Mouse (Mus musculus) CH12.LX (cell line): ENCODE results near the gene Yif1b. TPM values are rescaled to one million over a fixed set of nuclear protein-coding genes. Genes with fewer than 3 reads are reported as not detected.

ENCODE experiments used
- DNase-seq: peaks from one replicate; pipeline ENCODE4 v3.0.0-alpha.2; 2013; ENCODE audit errors: extremely low read depth
- H3K27ac ChIP-seq: 2 replicates; pipeline ENCODE4 v1.5.1; 2012; ENCODE audit warnings: low read depth, mild to moderate bottlenecking, control low read depth, moderate library complexity; ENCODE audit not compliant: insufficient read depth
- H3K27me3 ChIP-seq: replicated peaks from 2 replicates; pipeline ENCODE3; 2012; ENCODE audit warnings: inconsistent platforms
- H3K36me3 ChIP-seq, 2 experiments: replicated peaks in 1 of 2; 2 replicates each; pipeline versions ENCODE3 to v1.6.1; 2012; ENCODE audit warnings: inconsistent platforms in 1 of 2, low read length in 1 of 2, mild to moderate bottlenecking in 1 of 2, mixed read lengths in 1 of 2, moderate library complexity in 1 of 2; ENCODE audit not compliant: control insufficient read depth in 1 of 2, insufficient read depth in 1 of 2
- H3K4me1 ChIP-seq, 2 experiments: 2 replicates each; pipeline ENCODE4 v1.6.1; 2012; ENCODE audit warnings: inconsistent platforms in 1 of 2, moderate library complexity in 1 of 2; ENCODE audit not compliant: insufficient read depth in 2 of 2, control insufficient read depth in 1 of 2
- H3K4me2 ChIP-seq: 2 replicates; pipeline ENCODE4 v1.6.1; 2012; ENCODE audit warnings: low read depth, mild to moderate bottlenecking, control low read depth; ENCODE audit not compliant: poor library complexity, insufficient read depth, severe bottlenecking
- H3K4me3 ChIP-seq, 3 experiments: fragments of 150-350 bp in 1 of 3; sonication (generic) in 1 of 3; replicated peaks in 1 of 3; 2 replicates each; pipeline versions ENCODE3 to v1.5.1; 2011 to 2012; ENCODE audit warnings: low read depth in 2 of 3, low read length in 2 of 3, mild to moderate bottlenecking in 2 of 3, moderate library complexity in 2 of 3, control low read depth in 1 of 3, improper control_type of control experiment in 1 of 3, inconsistent platforms in 1 of 3, mixed read lengths in 1 of 3; ENCODE audit not compliant: poor library complexity in 1 of 3
- H3K79me2 ChIP-seq: replicated peaks from 2 replicates; pipeline ENCODE4 v1.6.1; 2012; ENCODE audit warnings: mild to moderate bottlenecking, moderate library complexity; ENCODE audit not compliant: control insufficient read depth, poor library complexity, insufficient read depth, severe bottlenecking; ENCODE audit errors: extremely low read depth
- H3K9ac ChIP-seq: 2 replicates; pipeline ENCODE4 v1.6.1; 2012; ENCODE audit warnings: low read depth, mild to moderate bottlenecking, control low read depth, moderate library complexity; ENCODE audit not compliant: insufficient read depth
- H3K9me3 ChIP-seq: replicated peaks from 2 replicates; pipeline ENCODE3; 2012; ENCODE audit warnings: low read length, inconsistent platforms, mixed read lengths
- BHLHE40 ChIP-seq: IDR thresholded peaks from 2 replicates; pipeline ENCODE4 v1.6.1; 2011; ENCODE audit warnings: mild to moderate bottlenecking, low read depth, low read length, improper control_type of control experiment
- MAZ ChIP-seq: IDR thresholded peaks from 2 replicates; pipeline ENCODE4 v1.6.1; 2012; ENCODE audit warnings: low read depth, mild to moderate bottlenecking, inconsistent platforms, low read length, improper control_type of control experiment, moderate library complexity
- NELFE ChIP-seq: IDR thresholded peaks from 2 replicates; pipeline ENCODE4 v1.6.1; 2011; ENCODE audit warnings: low read depth, low read length, improper control_type of control experiment
- RCOR1 ChIP-seq: conservative IDR thresholded peaks from 2 replicates; pipeline ENCODE4 v1.6.1; 2012; ENCODE audit warnings: low read depth, mild to moderate bottlenecking, inconsistent platforms, low read length, improper control_type of control experiment
- SIN3A ChIP-seq: IDR thresholded peaks from 2 replicates; pipeline ENCODE4 v1.6.1; 2012; ENCODE audit warnings: low read length, improper control_type of control experiment, inconsistent platforms
- UBTF ChIP-seq: IDR thresholded peaks from 2 replicates; pipeline ENCODE4 v1.6.1; 2012; ENCODE audit warnings: low read depth, mild to moderate bottlenecking, inconsistent platforms, low read length, improper control_type of control experiment, moderate library complexity
- USF2 ChIP-seq: conservative IDR thresholded peaks from 2 replicates; pipeline ENCODE4 v1.6.1; 2011; ENCODE audit warnings: low read depth, low read length, improper control_type of control experiment
- ZC3H11A ChIP-seq: IDR thresholded peaks from 2 replicates; pipeline ENCODE4 v1.6.1; 2012; ENCODE audit warnings: low read depth, mild to moderate bottlenecking, inconsistent platforms, low read length, improper control_type of control experiment
- ZNF384 ChIP-seq: IDR thresholded peaks from 2 replicates; pipeline ENCODE4 v1.6.1; 2012; ENCODE audit warnings: low read depth, low read length, improper control_type of control experiment, inconsistent platforms
- dilution Hi-C: fragments of 300-500 bp; cut with MboI; formaldehyde crosslinking; loops from 2 replicates; pipeline ENCODE4 v1.14.3; 2020; ENCODE audit warnings: low sequenced_read_pairs; ENCODE audit not compliant: extremely low pct_unique_long_range_greater_than_20kb, extremely low pct_ligation_motif_present
- in situ Hi-C: fragments of 300-500 bp; cut with MboI; formaldehyde crosslinking; loops from 3 replicates; pipeline ENCODE4 v1.14.3; 2019; ENCODE audit warnings: low sequenced_read_pairs, low pct_ligation_motif_present, low pct_unique_long_range_greater_than_20kb, mixed read lengths
- polyA plus RNA-seq: library from polyadenylated mRNA; unstranded; fragments of >175 nt; gene quantifications from 2 replicates; pipeline ENCODE4 v1.2.1, GENCODE M21; 2012; ENCODE audit warnings: low read depth; ENCODE audit not compliant: insufficient read length
- total RNA-seq, 2 experiments: library from RNA; depleted of rRNA; stranded (reverse); fragments of 300-350 nt in 1 of 2; fragments of >200 nt in 1 of 2; gene quantifications; 2 replicates each; pipeline ENCODE4 v1.2.3; 2012 to 2014

The Yif1b gene
- total and polyA plus RNA-seq, 3 experiments: 63.0 to 99.4 (median 69.4) TPM

- in situ Hi-C loops (loop anchor here (5.0 kb wide), 2 partner anchors 35 to 240 kb away; no protein-coding TSS in a partner anchor), dilution Hi-C loops (no loop called here)
- Histone ChIP-seq H3K4me2 (no peak overlapping the region), H3K4me1 (peaks cover 5 to 48% of the 10 kb centered on the region in 2 experiments), H3K9me3 (no peaks in the 10 kb centered on the region), H3K27me3 (peaks cover 24% of the 10 kb centered on the region), H3K79me2 (no peaks in the 10 kb centered on the region), H3K36me3 (no peaks in the 10 kb centered on the region), H3K27ac (no peak overlapping the region), H3K4me3 (no peak overlapping the region), H3K9ac (no peak overlapping the region)
- no peak for DNase-seq
- no peak for TF ChIP-seq ZNF384
- no peak for TF ChIP-seq RCOR1
- TF ChIP-seq ZC3H11A: no peak
- TF ChIP-seq UBTF: no peak
- TF ChIP-seq SIN3A: no peak
- no peak for TF ChIP-seq USF2
- TF ChIP-seq MAZ: no peak
These were observed 53.7 kb downstream of the Yif1b start for GRCm38 (mm10) chr7:29291616-29292457.

- H3K9me3 ChIP-seq: no peaks in the 10 kb centered on the region
- no peak overlapping the region for H3K4me3 ChIP-seq
- no peak for DNase-seq
- H3K9ac ChIP-seq: no peak overlapping the region
- H3K27me3 ChIP-seq: peaks cover 20% of the 10 kb centered on the region
- no peaks in the 10 kb centered on the region for H3K79me2 ChIP-seq
- dilution Hi-C loops: no loop called here
- in situ Hi-C loops: loop anchor here (5.0 kb wide), 2 partner anchors 35 to 240 kb away; no protein-coding TSS in a partner anchor
- TF ChIP-seq UBTF: no peak
- H3K36me3 ChIP-seq: no peaks in the 10 kb centered on the region
- H3K4me2 ChIP-seq: no peak overlapping the region
- H3K4me1 ChIP-seq: peaks cover 5 to 48% of the 10 kb centered on the region in 2 experiments
- H3K27ac ChIP-seq: no peak overlapping the region
These were observed 54.4 kb downstream of the Yif1b start for GRCm38 (mm10) chr7:29292458-29293098.

- no peaks in the 10 kb centered on the region for H3K9me3 ChIP-seq
- no peak overlapping the region for H3K4me3 ChIP-seq
- in situ Hi-C loops: loop anchor here (5.0 kb wide), 2 partner anchors 36 to 241 kb away; no protein-coding TSS in a partner anchor
- no peak for DNase-seq
- no peak overlapping the region for H3K9ac ChIP-seq
- H3K4me2 ChIP-seq: no peak overlapping the region
- TF ChIP-seq BHLHE40: no peak
- no peak for TF ChIP-seq NELFE
- dilution Hi-C loops: no loop called here
- no peaks in the 10 kb centered on the region for H3K36me3 ChIP-seq
- H3K27ac ChIP-seq: no peak overlapping the region
- peaks cover 5 to 48% of the 10 kb centered on the region in 2 experiments for H3K4me1 ChIP-seq
- no peaks in the 10 kb centered on the region for H3K79me2 ChIP-seq
- peaks cover 19% of the 10 kb centered on the region for H3K27me3 ChIP-seq
These were observed 55.3 kb downstream of the Yif1b start for GRCm38 (mm10) chr7:29293131-29294065.
